Mouse (Mus musculus) CH12.LX (cell line): Measurements from ENCODE around the gene Dpp4. TPM values are rescaled to one million over a fixed set of nuclear protein-coding genes. Genes with fewer than 3 reads are reported as not detected.

ENCODE experiments used
- DNase-seq: peaks from one replicate; pipeline ENCODE4 v3.0.0-alpha.2; 2013; ENCODE audit errors: extremely low read depth
- H3K27ac ChIP-seq: 2 replicates; pipeline ENCODE4 v1.5.1; 2012; ENCODE audit warnings: low read depth, mild to moderate bottlenecking, control low read depth, moderate library complexity; ENCODE audit not compliant: insufficient read depth
- H3K27me3 ChIP-seq: replicated peaks from 2 replicates; pipeline ENCODE3; 2012; ENCODE audit warnings: inconsistent platforms
- H3K36me3 ChIP-seq, 2 experiments: replicated peaks in 1 of 2; 2 replicates each; pipeline versions ENCODE3 to v1.6.1; 2012; ENCODE audit warnings: inconsistent platforms in 1 of 2, low read length in 1 of 2, mild to moderate bottlenecking in 1 of 2, mixed read lengths in 1 of 2, moderate library complexity in 1 of 2; ENCODE audit not compliant: control insufficient read depth in 1 of 2, insufficient read depth in 1 of 2
- H3K4me1 ChIP-seq, 2 experiments: 2 replicates each; pipeline ENCODE4 v1.6.1; 2012; ENCODE audit warnings: inconsistent platforms in 1 of 2, moderate library complexity in 1 of 2; ENCODE audit not compliant: insufficient read depth in 2 of 2, control insufficient read depth in 1 of 2
- H3K4me2 ChIP-seq: 2 replicates; pipeline ENCODE4 v1.6.1; 2012; ENCODE audit warnings: low read depth, mild to moderate bottlenecking, control low read depth; ENCODE audit not compliant: poor library complexity, insufficient read depth, severe bottlenecking
- H3K4me3 ChIP-seq, 3 experiments: fragments of 150-350 bp in 1 of 3; sonication (generic) in 1 of 3; replicated peaks in 1 of 3; 2 replicates each; pipeline versions ENCODE3 to v1.5.1; 2011 to 2012; ENCODE audit warnings: low read depth in 2 of 3, low read length in 2 of 3, mild to moderate bottlenecking in 2 of 3, moderate library complexity in 2 of 3, control low read depth in 1 of 3, improper control_type of control experiment in 1 of 3, inconsistent platforms in 1 of 3, mixed read lengths in 1 of 3; ENCODE audit not compliant: poor library complexity in 1 of 3
- H3K79me2 ChIP-seq: replicated peaks from 2 replicates; pipeline ENCODE4 v1.6.1; 2012; ENCODE audit warnings: mild to moderate bottlenecking, moderate library complexity; ENCODE audit not compliant: control insufficient read depth, poor library complexity, insufficient read depth, severe bottlenecking; ENCODE audit errors: extremely low read depth
- H3K9ac ChIP-seq: 2 replicates; pipeline ENCODE4 v1.6.1; 2012; ENCODE audit warnings: low read depth, mild to moderate bottlenecking, control low read depth, moderate library complexity; ENCODE audit not compliant: insufficient read depth
- H3K9me3 ChIP-seq: replicated peaks from 2 replicates; pipeline ENCODE3; 2012; ENCODE audit warnings: low read length, inconsistent platforms, mixed read lengths
- ELF1 ChIP-seq: IDR thresholded peaks from 2 replicates; pipeline ENCODE4 v1.6.1; 2014; ENCODE audit warnings: low read depth, mild to moderate bottlenecking, inconsistent platforms, low read length, improper control_type of control experiment
- EP300 ChIP-seq: IDR thresholded peaks from 2 replicates; pipeline ENCODE4 v1.6.1; 2011; ENCODE audit warnings: low read length, improper control_type of control experiment
- ETS1 ChIP-seq: conservative IDR thresholded peaks from 2 replicates; pipeline ENCODE4 v1.6.1; 2012; ENCODE audit warnings: low read depth, mild to moderate bottlenecking, inconsistent platforms, low read length, improper control_type of control experiment, moderate library complexity
- GABPA ChIP-seq: IDR thresholded peaks from 2 replicates; pipeline ENCODE4 v1.6.1; 2012; ENCODE audit warnings: low read depth, low read length, improper control_type of control experiment, inconsistent platforms; ENCODE audit not compliant: insufficient replicate concordance
- MAFK ChIP-seq: IDR thresholded peaks from 2 replicates; pipeline ENCODE4 v1.6.1; 2011; ENCODE audit warnings: low read length, improper control_type of control experiment; ENCODE audit not compliant: insufficient replicate concordance
- MAX ChIP-seq: IDR thresholded peaks from 2 replicates; pipeline ENCODE4 v1.6.1; 2011; ENCODE audit warnings: low read length, improper control_type of control experiment
- MAZ ChIP-seq: IDR thresholded peaks from 2 replicates; pipeline ENCODE4 v1.6.1; 2012; ENCODE audit warnings: low read depth, mild to moderate bottlenecking, inconsistent platforms, low read length, improper control_type of control experiment, moderate library complexity
- NRF1 ChIP-seq: IDR thresholded peaks from 2 replicates; pipeline ENCODE4 v1.6.1; 2014; ENCODE audit warnings: low read depth, mild to moderate bottlenecking, inconsistent platforms, low read length, improper control_type of control experiment, moderate library complexity
- SMC3 ChIP-seq: IDR thresholded peaks from 2 replicates; pipeline ENCODE4 v1.6.1; 2011; ENCODE audit warnings: low read depth, low read length, improper control_type of control experiment
- TCF12 ChIP-seq: IDR thresholded peaks from 2 replicates; pipeline ENCODE4 v1.6.1; 2014; ENCODE audit warnings: low read depth, mild to moderate bottlenecking, inconsistent platforms, low read length, improper control_type of control experiment
- UBTF ChIP-seq: IDR thresholded peaks from 2 replicates; pipeline ENCODE4 v1.6.1; 2012; ENCODE audit warnings: low read depth, mild to moderate bottlenecking, inconsistent platforms, low read length, improper control_type of control experiment, moderate library complexity
- USF1 ChIP-seq: IDR thresholded peaks from 2 replicates; pipeline ENCODE4 v1.6.1; 2014; ENCODE audit warnings: low read depth, mild to moderate bottlenecking, inconsistent platforms, low read length, improper control_type of control experiment
- ZMIZ1 ChIP-seq: IDR thresholded peaks from 2 replicates; pipeline ENCODE4 v1.6.1; 2012; ENCODE audit warnings: low read depth, mild to moderate bottlenecking, inconsistent platforms, low read length, improper control_type of control experiment
- ZNF384 ChIP-seq: IDR thresholded peaks from 2 replicates; pipeline ENCODE4 v1.6.1; 2012; ENCODE audit warnings: low read depth, low read length, improper control_type of control experiment, inconsistent platforms
- dilution Hi-C: fragments of 300-500 bp; cut with MboI; formaldehyde crosslinking; loops from 2 replicates; pipeline ENCODE4 v1.14.3; 2020; ENCODE audit warnings: low sequenced_read_pairs; ENCODE audit not compliant: extremely low pct_unique_long_range_greater_than_20kb, extremely low pct_ligation_motif_present
- in situ Hi-C: fragments of 300-500 bp; cut with MboI; formaldehyde crosslinking; loops from 3 replicates; pipeline ENCODE4 v1.14.3; 2019; ENCODE audit warnings: low sequenced_read_pairs, low pct_ligation_motif_present, low pct_unique_long_range_greater_than_20kb, mixed read lengths
- polyA plus RNA-seq: library from polyadenylated mRNA; unstranded; fragments of >175 nt; gene quantifications from 2 replicates; pipeline ENCODE4 v1.2.1, GENCODE M21; 2012; ENCODE audit warnings: low read depth; ENCODE audit not compliant: insufficient read length
- total RNA-seq, 2 experiments: library from RNA; depleted of rRNA; stranded (reverse); fragments of 300-350 nt in 1 of 2; fragments of >200 nt in 1 of 2; gene quantifications; 2 replicates each; pipeline ENCODE4 v1.2.3; 2012 to 2014

Gene Dpp4
- total and polyA plus RNA-seq, 3 experiments: 0.04 to 3.6 (median 0.29) TPM

- no peak overlapping the region for H3K27ac ChIP-seq
- no peak overlapping the region for H3K9ac ChIP-seq
- in situ Hi-C loops: no loop called here
These were observed 10.7 kb upstream of the Dpp4 start for GRCm38 (mm10) chr2:62422515-62423342.

GRCm38 (mm10) chr2:62421229-62421628, 9.2 kb upstream of the Dpp4 start:
- Histone ChIP-seq H3K9ac (no peak overlapping the region), H3K27me3 (no peaks in the 10 kb centered on the region), H3K9me3 (no peaks in the 10 kb centered on the region), H3K4me2 (no peak overlapping the region), H3K4me3 (no peak overlapping the region), H3K27ac (no peak overlapping the region), H3K36me3 (no peaks in the 10 kb centered on the region), H3K4me1 (no peaks in the 10 kb centered on the region), H3K79me2 (no peaks in the 10 kb centered on the region)
- TF ChIP-seq ZMIZ1 (no peak), GABPA (no peak), SMC3 (no peak), ZNF384 (no peak), ELF1 (no peak), UBTF (no peak), NRF1 (no peak), MAFK (no peak), MAZ (no peak), USF1 (no peak), TCF12 (no peak), EP300 (no peak), MAX (no peak)
- no peak for DNase-seq
- in situ Hi-C loops: no loop called here
- dilution Hi-C loops: no loop called here

More at GRCm38 (mm10) chr2:62422515-62423342, 10.7 kb upstream of the Dpp4 start:
- no peak for TF ChIP-seq ETS1
- TF ChIP-seq, all 38 proteins: peak for 0
- Histone ChIP-seq H3K27me3 (no peaks in the 10 kb centered on the region), H3K79me2 (no peaks in the 10 kb centered on the region), H3K4me1 (no peaks in the 10 kb centered on the region), H3K36me3 (no peaks in the 10 kb centered on the region), H3K9me3 (no peaks in the 10 kb centered on the region), H3K4me2 (no peak overlapping the region), H3K4me3 (no peak overlapping the region)
- dilution Hi-C loops: no loop called here
- no peak for DNase-seq
